Mouse (Mus musculus): Measurements from ENCODE around the gene Ccdc191.

GRCm38 (mm10) chr16:43931502-43931901 is 41.9 kb downstream of the Ccdc191 start:
- TF ChIP-seq CTCF (IDR thresholded peaks at IDR 0.05; ENCODE audit: low read depth), result no peak
- no peak for TF ChIP-seq EP300 (IDR thresholded peaks at IDR 0.05; ENCODE audit: low read depth)
